Mouse (Mus musculus): ENCODE data around the gene Rab25. TPM values are rescaled to one million over a fixed set of nuclear protein-coding genes. Genes with fewer than 3 reads are reported as not detected.

Rab25 gene
- total RNA-seq, 2 experiments from 2014 or later, result not detected

- peak; percentile 80 to 87 for DNase-seq (ENCODE audit: low spot score in 2 of 2)
These were observed 21.7 kb downstream of the Rab25 start for GRCm38 (mm10) chr3:88526157-88527131.

- no peak for DNase-seq (ENCODE audit: low spot score in 2 of 2)
These were observed 23.1 kb downstream of the Rab25 start for GRCm38 (mm10) chr3:88525021-88525420.

- DNase-seq (ENCODE audit: low spot score in 2 of 2), result no peak
These were observed 25.1 kb downstream of the Rab25 start for GRCm38 (mm10) chr3:88523027-88523426.

GRCm38 (mm10) chr3:88521803-88522331 lies 26.2 kb downstream of the Rab25 start:
- DNase-seq (ENCODE audit: low spot score in 2 of 2), result peak; percentile 71 to 74

GRCm38 (mm10) chr3:88521156-88521555 lies 26.9 kb downstream of the Rab25 start:
- DNase-seq (ENCODE audit: low spot score in 2 of 2), result no peak

- no peak for DNase-seq (ENCODE audit: low spot score in 2 of 2)
These were observed 28.0 kb downstream of the Rab25 start for GRCm38 (mm10) chr3:88520078-88520477.

GRCm38 (mm10) chr3:88518411-88518810 lies 29.7 kb downstream of the Rab25 start:
- no peak for DNase-seq (ENCODE audit: low spot score in 2 of 2)

- DNase-seq (ENCODE audit: low spot score in 2 of 2), result no peak
These were observed 31.7 kb downstream of the Rab25 start for GRCm38 (mm10) chr3:88516407-88516806.

- no peak for DNase-seq (ENCODE audit: low spot score in 2 of 2)
These were observed 33.1 kb downstream of the Rab25 start for GRCm38 (mm10) chr3:88515095-88515386.

- no peak for DNase-seq (ENCODE audit: low spot score in 2 of 2)
These were observed 33.6 kb downstream of the Rab25 start for GRCm38 (mm10) chr3:88514231-88515094.

GRCm38 (mm10) chr3:88513546-88514115 lies 34.5 kb downstream of the Rab25 start:
- no peak for DNase-seq (ENCODE audit: low spot score in 2 of 2)

- no peak for DNase-seq (ENCODE audit: low spot score in 2 of 2)
These were observed 35.1 kb downstream of the Rab25 start for GRCm38 (mm10) chr3:88512896-88513545.

GRCm38 (mm10) chr3:88512141-88512895 lies 35.8 kb downstream of the Rab25 start:
- no peak for DNase-seq (ENCODE audit: low spot score in 2 of 2)

- no peak for DNase-seq (ENCODE audit: low spot score in 2 of 2)
These were observed 36.5 kb downstream of the Rab25 start for GRCm38 (mm10) chr3:88511559-88511958.

GRCm38 (mm10) chr3:88510421-88511289 lies 37.4 kb downstream of the Rab25 start:
- no peak for DNase-seq (ENCODE audit: low spot score in 2 of 2)

- DNase-seq (ENCODE audit: low spot score in 2 of 2), result peak; percentile 86 to 90
These were observed 38.2 kb downstream of the Rab25 start, which contains the start of gene Lmna for GRCm38 (mm10) chr3:88509692-88510420. Gene Lmna, minus strand, starts transcription at chr3:88509956.

GRCm38 (mm10) chr3:88509250-88509649 lies 38.9 kb downstream of the Rab25 start:
- no peak for DNase-seq (ENCODE audit: low spot score in 2 of 2)

- no peak for DNase-seq (ENCODE audit: low spot score in 2 of 2)
These were observed 42.3 kb downstream of the Rab25 start for GRCm38 (mm10) chr3:88505765-88506164.

Data from layer of hippocampus, postnatal 10 days (tissue).